Mouse (Mus musculus) lung, postnatal 36 days (tissue): ENCODE results near the gene Ypel4.
A peak's percentile ranks its signal among the peaks of the same experiment; 100 is the strongest.

Experiments
- DNase-seq: peaks from one replicate; pipeline ENCODE4 v3.0.0; 2022; ENCODE audit warnings: mixed read lengths

Gene Ypel4

DNA sequence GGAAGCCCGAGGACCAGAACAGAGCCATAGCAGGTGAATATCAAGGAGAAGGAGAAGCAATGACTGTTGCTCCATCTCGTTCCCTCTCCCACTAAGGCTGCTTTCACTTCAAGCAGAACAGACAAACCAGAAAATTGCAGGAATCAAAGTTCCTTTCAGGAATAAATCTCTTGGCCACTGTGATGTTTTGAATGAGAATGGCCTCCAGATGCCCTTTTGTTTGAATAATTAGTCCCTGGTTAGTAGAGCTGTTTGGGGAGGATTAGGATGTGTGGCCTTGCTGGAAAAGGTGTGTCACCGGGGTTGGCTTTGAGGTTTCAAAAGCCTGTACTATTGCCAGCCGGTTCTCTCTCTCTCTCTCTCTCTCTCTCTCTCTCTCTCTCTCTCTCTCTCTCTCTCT is 28.4 kb downstream of the Ypel4 start:
- no peak for DNase-seq

DNA sequence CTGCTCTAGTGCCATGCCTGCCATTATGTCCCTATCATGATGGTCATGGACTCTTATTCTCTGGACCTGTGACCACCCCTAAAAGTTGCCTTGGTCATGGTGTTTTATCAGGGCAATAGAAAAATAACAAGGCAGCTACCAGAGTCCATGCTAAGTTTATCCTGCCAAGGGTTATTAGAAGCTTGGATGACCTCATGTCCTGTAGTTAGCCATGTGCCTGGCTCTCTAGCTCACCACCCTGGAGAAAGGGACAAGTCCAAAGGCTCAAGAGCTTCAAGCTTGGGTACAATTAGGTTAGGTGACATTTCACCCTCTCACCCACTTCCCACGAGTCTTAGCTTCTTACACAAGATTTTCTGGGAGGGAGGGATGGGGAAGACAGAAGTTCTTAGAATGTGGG is 29.0 kb downstream of the Ypel4 start:
- no peak for DNase-seq

DNA sequence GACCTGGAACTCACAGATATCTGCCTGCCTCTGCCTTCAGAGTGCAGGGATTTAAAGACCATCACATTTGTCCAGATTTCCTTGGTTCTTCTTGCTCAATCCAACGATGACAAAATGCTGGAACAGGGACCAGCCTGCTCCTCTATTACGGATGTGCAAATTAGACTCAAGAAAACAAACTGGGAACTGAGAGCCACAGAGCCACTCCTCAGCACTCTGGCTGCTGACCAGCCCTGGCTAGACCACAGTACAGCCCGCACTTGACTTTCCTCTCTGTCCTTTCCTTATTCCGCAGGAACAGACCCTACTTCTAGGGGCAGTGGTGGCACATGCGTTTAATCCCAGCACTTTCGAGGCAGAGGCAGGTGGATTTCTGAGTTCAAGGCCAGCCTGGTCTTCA is 36.6 kb downstream of the Ypel4 start:
- DNase-seq: peak; percentile 43

DNA sequence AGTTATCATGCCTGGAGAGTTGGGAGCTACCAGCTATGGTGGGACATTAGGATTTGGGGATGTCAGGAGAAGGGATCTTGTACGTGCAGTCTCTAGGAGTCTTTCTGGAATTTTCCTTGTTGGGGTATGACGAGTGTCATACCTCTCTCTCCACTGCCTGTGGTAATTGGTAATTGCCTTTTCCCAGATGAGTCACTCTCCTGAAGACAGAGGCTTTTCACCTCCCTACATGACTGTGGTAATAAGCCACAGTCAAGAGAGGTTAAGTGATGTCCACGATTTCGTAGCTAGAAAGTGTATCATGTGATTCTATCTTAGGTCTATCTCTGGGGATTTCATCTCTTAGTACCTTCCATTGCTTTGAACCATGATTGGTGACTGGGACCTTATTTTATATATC is 38.6 kb downstream of the Ypel4 start:
- no peak for DNase-seq

DNA sequence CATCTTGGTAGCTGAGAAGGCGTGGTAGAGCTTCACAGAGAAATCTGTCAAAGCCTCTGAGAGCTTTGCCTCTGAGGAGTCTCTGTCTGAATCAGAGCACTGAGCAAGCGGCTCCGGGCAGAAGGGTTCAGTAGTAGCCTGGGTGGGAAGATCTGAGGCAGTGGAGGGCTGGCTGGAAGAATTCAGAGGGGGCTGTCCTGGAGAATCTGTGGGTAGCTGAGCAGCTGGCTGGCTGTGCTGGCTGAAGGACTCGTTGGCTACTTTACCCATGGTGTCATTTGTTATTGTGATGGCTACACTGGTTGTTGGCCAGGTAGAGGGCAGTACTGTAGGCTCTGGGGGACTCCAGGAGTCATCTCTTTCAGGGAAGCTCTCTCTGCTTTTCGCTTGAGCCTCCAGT is 39.3 kb downstream of the Ypel4 start:
- DNase-seq: no peak

DNA sequence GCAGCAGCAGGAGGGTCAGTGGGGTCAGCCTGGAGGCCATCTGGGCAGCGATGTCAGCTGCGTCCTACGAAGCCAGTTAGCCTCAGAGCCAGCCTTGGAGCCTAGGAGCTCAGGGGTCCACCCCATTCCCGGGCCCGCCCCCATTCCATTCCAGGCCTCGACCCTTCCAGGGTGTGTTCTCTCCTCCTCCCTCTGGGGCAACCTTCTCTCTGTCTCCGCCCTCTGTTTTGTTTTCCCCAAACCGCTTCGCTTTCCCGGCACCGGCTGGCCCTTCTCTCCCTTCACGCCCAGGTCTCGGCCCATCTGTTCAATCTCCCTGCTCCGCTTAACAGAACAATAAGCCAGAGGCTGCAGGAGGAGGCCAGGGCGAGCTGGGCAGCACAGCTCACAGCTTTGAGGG is 40.9 kb downstream of the Ypel4 start:
- DNase-seq: peak; percentile 82

DNA sequence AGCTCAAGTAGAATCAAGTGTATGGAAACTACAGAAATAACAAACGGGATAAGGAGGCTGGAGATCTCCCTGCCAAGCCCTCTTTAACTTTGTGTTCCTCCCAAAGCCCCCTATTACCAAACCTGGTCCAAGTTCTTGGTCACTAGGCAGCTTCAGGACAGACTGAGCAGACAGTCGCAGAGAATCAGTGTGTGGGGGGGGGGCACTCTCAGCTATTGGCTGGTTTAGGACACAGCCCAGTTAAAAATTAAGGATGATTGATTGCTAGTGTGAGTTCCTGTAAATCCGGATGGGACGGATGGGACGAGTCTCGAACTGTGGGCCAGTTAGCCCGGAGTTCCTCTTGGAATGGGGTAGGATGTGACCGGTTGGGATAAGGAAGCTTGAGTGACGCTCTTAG is 41.4 kb downstream of the Ypel4 start, which contains the start of gene Serping1:
Gene Serping1, minus strand, starts transcription at position 204 of the 400 bp plus-strand sequence.
- DNase-seq: no peak

DNA sequence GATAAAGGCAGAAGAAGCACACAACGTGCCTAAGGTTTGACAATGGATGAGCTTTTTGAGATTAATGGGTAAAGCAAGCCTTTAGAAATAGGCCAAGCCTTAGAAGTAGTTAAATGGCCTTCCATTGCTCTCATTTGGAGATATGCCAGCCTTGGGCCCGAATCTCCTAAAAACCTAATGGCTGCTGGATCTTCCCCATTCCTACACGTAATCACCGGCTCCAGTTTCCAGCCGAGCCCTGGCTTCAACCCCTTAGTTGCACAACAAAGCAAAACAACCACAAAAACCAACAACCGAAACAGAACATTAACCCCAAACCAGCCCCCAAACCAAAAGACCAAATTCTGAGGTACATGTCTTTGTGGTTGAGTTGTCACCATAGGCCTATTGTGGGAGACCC is 41.8 kb downstream of the Ypel4 start:
- peak; percentile 59 for DNase-seq

DNA sequence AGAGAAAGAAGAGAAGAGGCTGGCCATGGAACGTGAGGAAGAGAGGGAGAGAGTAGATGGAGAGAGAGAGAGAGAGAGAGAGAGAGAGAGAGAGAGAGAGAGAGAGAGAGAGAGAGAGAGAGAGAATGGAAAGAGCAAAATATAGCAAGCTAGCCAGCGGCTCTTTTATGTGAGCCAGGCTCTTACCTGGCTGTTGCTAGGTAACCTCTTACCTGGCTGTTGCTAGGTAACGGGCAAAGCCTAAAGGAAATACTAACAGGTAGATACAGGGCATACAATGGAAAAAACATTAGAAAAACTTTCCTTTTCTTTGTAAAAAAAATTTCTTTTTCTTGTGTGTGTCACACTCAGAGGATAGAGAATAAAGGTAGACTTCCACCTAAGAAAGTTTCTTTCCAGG is 43.8 kb downstream of the Ypel4 start:
- DNase-seq: peak; percentile 63

DNA sequence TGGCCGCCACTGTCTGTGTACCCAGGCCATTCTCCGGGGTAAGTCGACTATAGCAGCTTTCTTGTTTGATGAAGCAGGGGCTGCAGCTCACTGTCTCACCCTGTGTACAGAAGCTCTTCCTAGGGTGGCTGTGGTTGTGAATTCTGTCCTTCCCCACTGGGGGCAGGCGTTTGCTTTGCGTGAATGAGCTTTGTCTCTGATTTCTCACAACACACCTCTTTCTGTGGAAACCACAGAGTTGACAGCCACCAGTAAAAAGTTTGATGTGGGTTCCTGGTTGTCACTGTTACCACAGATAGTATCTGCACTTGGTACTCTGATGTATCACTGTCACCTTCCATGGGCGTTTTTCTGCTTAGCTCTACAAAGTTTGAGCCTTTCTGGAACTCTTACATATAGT is 45.4 kb downstream of the Ypel4 start:
- no peak for DNase-seq

DNA sequence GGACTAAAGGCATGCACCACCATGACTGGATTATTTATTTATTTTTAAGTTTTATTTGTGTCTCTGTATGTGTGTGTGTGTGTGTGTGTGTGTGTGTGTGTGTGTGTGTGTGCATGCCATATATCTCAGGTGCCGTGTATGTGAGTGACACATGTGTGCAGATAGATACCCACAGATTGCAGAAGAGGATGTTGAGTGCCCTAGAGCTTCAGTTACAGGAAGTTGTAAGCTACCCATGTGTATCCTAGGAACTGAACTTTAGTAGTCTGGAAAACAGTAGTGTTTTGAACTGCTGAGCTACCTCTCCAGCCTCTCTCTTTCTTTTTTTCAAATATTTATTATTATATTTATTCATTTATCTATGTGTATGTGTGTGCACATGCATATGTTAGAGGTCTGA is 49.5 kb downstream of the Ypel4 start:
- DNase-seq: no peak

DNA sequence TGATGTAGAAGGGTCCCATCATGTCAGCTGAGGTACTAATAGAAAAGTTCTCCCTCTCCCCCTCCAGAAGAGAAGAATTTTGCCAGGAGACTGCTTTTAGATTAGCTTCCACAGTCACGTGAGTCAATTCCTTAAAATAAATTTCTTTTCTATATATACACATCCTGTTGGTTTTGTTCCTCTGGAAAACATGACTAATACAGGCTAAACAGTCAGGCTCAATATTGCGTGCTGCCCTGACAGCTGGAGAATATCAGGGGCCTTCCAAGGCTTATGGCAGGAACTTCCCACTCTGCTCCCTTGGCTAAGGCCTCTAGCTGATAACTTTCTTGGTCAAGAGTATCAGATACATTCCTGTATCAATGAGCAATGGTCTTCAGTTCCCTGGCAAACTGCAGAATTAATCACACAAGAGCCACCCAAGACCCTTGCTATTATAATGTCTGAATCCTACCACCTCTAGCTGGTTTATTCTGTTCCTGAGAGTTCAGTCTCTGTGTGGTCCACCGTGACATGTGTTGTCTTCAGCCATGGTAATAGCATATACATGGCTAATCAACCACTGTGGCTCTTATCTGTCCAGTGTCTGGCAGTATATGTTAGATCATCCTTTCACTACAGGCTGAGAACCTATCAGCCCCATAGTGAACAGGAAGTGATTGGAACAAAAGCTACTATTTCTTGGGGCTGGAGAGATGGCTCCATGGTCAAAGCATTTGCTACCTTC is 50.1 kb downstream of the Ypel4 start:
- peak; percentile 40 for DNase-seq
